Mouse (Mus musculus) ES-Bruce4 (cell line): ENCODE data around the gene Spaca4.

Experiments used
- CTCF ChIP-seq: IDR thresholded peaks from one replicate; pipeline ENCODE4 v1.8.1; 2011; ENCODE audit warnings: low read depth, low read length
- EP300 ChIP-seq: IDR thresholded peaks from 2 replicates; pipeline ENCODE4 v1.6.1; 2011; ENCODE audit warnings: low read depth, low read length; ENCODE audit not compliant: insufficient read depth
- POLR2A ChIP-seq: IDR thresholded peaks from one replicate; pipeline ENCODE4 v1.8.1; 2011; ENCODE audit warnings: low read length; ENCODE audit not compliant: insufficient read depth

DNA sequence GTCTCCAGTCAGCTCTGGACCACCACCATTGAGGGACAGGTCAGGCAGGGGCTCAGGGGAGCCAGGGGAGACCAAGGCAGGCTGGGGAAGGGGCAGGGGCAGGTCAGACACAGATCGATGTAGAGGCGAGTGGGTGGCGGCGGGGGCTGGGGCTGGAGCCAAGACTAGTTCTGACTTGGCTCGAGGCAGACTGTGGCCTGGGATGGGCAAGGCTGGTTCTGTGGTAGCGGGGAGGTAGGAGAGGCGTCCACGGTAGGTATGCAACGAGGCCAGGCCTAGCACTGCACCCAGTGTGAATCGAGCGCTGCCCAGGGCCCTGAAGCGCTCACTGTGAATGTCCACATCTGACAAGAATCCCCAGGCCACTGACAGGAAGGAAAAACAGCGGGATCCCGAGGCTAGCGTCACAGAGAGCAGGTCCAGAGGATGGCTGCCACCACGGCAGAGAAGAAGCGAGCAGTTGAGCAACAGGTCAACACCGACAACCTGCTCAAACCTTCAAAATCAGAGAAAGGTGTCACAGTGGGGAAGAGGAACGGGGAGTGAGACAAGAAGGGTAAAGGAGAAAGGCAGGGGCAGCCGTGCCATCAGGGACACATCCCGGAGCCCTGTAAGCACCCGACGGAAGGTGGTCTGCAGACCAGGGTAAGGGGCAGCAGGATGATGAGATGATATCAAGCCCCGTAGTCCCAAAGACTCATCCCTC, 14.1 kb downstream of the Spaca4 start:
- TF ChIP-seq CTCF (no peak), POLR2A (no peak), EP300 (no peak)
